Mouse (Mus musculus) limb, embryonic 13.5 days (tissue): Measurements from ENCODE around the gene Slc51a. TPM values are rescaled to one million over a fixed set of nuclear protein-coding genes. Genes with fewer than 3 reads are reported as not detected.

Experiments
- ATAC-seq: fragments of 200-750 bp; cut with Nextera tagmentation; 2 replicates; pipeline ENCODE4 v1.8.0; 2017; ENCODE audit warnings: low read depth, moderate number of reproducible peaks, moderate TSS enrichment; ENCODE audit not compliant: low FRiP score
- H3K27ac ChIP-seq: fragments of 300-500 bp; sonication (generic); 2 replicates; pipeline ENCODE4 v1.5.1; 2015; ENCODE audit warnings: inconsistent platforms, mild to moderate bottlenecking, moderate library complexity
- H3K27me3 ChIP-seq: fragments of 300-500 bp; sonication (generic); 2 replicates; pipeline ENCODE4 v1.6.1; 2015; ENCODE audit warnings: mild to moderate bottlenecking, inconsistent platforms
- H3K36me3 ChIP-seq: fragments of 300-500 bp; sonication (generic); 2 replicates; pipeline ENCODE4 v1.6.1; 2015; ENCODE audit warnings: inconsistent platforms, mild to moderate bottlenecking, moderate library complexity
- H3K4me1 ChIP-seq: fragments of 300-500 bp; sonication (generic); 2 replicates; pipeline ENCODE4 v1.6.1; 2015; ENCODE audit warnings: inconsistent platforms
- H3K4me2 ChIP-seq: fragments of 300-500 bp; sonication (generic); replicated peaks from 2 replicates; pipeline ENCODE4 v1.6.1; 2015; ENCODE audit warnings: inconsistent platforms, mild to moderate bottlenecking, moderate library complexity
- H3K4me3 ChIP-seq: fragments of 300-500 bp; sonication (generic); 2 replicates; pipeline ENCODE4 v1.5.1; 2015; ENCODE audit warnings: moderate library complexity, mild to moderate bottlenecking, inconsistent platforms
- H3K9ac ChIP-seq: fragments of 300-500 bp; sonication (generic); 2 replicates; pipeline ENCODE4 v1.6.1; 2015; ENCODE audit warnings: mild to moderate bottlenecking, inconsistent platforms
- H3K9me3 ChIP-seq: fragments of 300-500 bp; sonication (generic); 2 replicates; pipeline ENCODE4 v1.6.1; 2016; ENCODE audit warnings: inconsistent platforms
- whole genome bisulfite sequencing: fragments of 180-500 bp; shearing (Covaris S2); methylation state at CpG from one replicate; pipeline ENCODE4 v1.1.7; 2015; 5-methylcytosine and 5-hydroxymethylcytosine counted together
- polyA plus RNA-seq: library from polyadenylated mRNA; unstranded; fragments of >200 nt; fragmentation: Nextera tagmentation; extraction: Ambion mirVana; gene quantifications from 2 replicates; pipeline ENCODE4 v1.2.1, GENCODE M21; 2015

Slc51a gene
- polyA plus RNA-seq, 1 experiment from 2014 or later = 0.46 TPM

GRCm38 (mm10) chr16:32516006-32516962, 28.6 kb upstream of the Slc51a start:
- H3K4me1 ChIP-seq = peaks cover 50% of the 10 kb centered on the region
- H3K9ac ChIP-seq = peak overlapping the region; percentile 64
- no peaks in the 10 kb centered on the region for H3K9me3 ChIP-seq
- H3K4me3 ChIP-seq = peak overlapping the region; percentile 25
- ATAC-seq = peak; percentile 89
- 9% methylated on average over 21 of the region's 21 CpGs for WGBS
- H3K27me3 ChIP-seq = no peaks in the 10 kb centered on the region
- no peaks in the 10 kb centered on the region for H3K36me3 ChIP-seq
- H3K27ac ChIP-seq = peak overlapping the region; percentile 95
- peak overlapping the region; percentile 59 for H3K4me2 ChIP-seq

GRCm38 (mm10) chr16:32513948-32514347, 26.3 kb upstream of the Slc51a start:
- Histone ChIP-seq H3K4me2 (no peak overlapping the region), H3K36me3 (no peaks in the 10 kb centered on the region), H3K9ac (no peak overlapping the region), H3K9me3 (no peaks in the 10 kb centered on the region), H3K4me1 (peaks cover 61% of the 10 kb centered on the region), H3K27ac (peak overlapping the region; percentile 69; the same call in 1 of the 2 replicates), H3K27me3 (no peaks in the 10 kb centered on the region), H3K4me3 (no peak overlapping the region)
- 94% methylated on average over 6 of the region's 6 CpGs for WGBS
- ATAC-seq = no peak

DNA sequence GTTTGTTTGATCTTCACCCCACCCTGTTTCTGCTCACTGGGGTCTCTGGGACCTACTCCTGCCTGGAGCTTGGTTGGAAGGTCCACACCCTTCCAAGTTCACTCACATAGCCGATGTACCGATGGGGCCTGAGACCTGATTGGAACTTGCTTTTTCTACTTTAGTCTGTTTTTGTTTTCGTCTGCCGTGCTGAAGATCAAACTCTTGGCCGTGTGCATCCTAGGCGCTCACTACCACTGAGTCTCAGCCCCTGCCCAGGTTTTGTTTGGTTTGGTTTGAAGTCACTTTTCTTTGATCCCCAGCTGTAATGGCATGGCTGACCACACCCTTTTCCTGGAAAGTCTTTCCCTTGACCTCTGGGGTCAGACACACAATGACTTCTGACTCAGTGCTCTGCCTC, 25.7 kb upstream of the Slc51a start:
- H3K27ac ChIP-seq = peak overlapping the region; percentile 69; the same call in 1 of the 2 replicates
- H3K27me3 ChIP-seq = no peaks in the 10 kb centered on the region
- H3K36me3 ChIP-seq = no peaks in the 10 kb centered on the region
- no peak overlapping the region for H3K9ac ChIP-seq
- H3K4me2 ChIP-seq = no peak overlapping the region
- WGBS = 78% methylated on average over 6 of the region's 6 CpGs
- H3K9me3 ChIP-seq = no peaks in the 10 kb centered on the region
- H3K4me3 ChIP-seq = no peak overlapping the region
- no peak for ATAC-seq
- peaks cover 61% of the 10 kb centered on the region for H3K4me1 ChIP-seq

DNA sequence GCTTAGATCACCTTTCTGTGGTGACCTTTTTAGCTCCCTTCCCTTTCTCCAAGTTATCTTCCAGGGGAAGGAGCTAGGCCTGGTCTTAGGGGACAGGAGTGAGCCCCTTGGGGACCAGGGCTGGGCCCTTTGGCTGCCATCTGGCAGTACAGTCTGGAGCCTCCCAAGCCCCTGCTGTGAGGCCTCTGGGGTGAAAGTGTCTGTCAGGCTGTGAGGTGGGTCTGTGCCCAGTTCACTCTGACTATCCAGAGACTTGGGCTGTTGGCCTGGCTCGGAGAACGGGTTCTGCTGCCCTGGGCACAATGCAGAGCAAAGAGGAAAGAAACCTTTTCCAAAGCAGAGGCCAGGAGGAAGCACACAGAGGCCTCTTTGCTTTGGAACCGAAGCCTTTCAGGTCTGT, 25.2 kb upstream of the Slc51a start:
- Histone ChIP-seq H3K9ac (no peak overlapping the region), H3K36me3 (no peaks in the 10 kb centered on the region), H3K4me3 (no peak overlapping the region), H3K9me3 (no peaks in the 10 kb centered on the region), H3K4me1 (peaks cover 61% of the 10 kb centered on the region), H3K27ac (peak overlapping the region; percentile 69), H3K27me3 (no peaks in the 10 kb centered on the region), H3K4me2 (no peak overlapping the region)
- no peak for ATAC-seq
- WGBS = 50% methylated on average over 3 of the region's 3 CpGs

DNA sequence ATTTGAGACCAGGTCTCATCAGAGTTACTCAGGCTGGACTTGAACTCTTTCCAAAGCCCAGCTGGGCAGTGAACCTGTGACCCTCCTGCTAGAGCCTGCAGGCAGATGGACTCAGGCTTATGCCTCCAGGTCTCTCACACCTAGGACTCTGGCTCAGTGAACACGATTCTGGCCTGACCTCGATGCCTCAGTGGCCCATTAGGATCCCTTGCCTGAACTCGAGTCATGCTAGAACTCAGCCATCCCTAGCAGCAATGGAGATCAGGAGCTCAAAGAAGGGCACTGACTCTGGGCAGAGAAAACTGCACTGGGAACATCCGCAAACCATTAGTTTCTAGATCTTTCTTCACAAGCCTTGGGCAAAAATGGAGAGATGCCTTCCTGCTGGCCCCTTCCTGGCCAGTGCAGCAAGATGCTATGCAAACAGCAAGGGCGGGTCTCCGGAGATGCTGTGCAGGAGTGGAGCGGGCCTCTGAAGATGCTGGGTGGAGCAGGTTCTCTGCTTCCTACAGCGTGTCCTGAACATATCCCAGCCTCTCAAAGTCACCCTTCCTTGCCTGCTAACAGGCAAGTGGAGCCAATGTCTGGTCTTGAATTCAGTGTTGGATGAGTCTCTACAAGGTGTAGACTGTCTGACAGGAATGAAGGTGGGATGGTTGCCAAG, 24.3 kb upstream of the Slc51a start:
- no peak for ATAC-seq
- Histone ChIP-seq H3K4me2 (no peak overlapping the region), H3K27me3 (no peaks in the 10 kb centered on the region), H3K9me3 (no peaks in the 10 kb centered on the region), H3K36me3 (no peaks in the 10 kb centered on the region), H3K9ac (no peak overlapping the region), H3K4me3 (no peak overlapping the region), H3K4me1 (peaks cover 57% of the 10 kb centered on the region), H3K27ac (no peak overlapping the region; the same call in 1 of the 2 replicates)
- WGBS = 85% methylated on average over 8 of the region's 8 CpGs

DNA sequence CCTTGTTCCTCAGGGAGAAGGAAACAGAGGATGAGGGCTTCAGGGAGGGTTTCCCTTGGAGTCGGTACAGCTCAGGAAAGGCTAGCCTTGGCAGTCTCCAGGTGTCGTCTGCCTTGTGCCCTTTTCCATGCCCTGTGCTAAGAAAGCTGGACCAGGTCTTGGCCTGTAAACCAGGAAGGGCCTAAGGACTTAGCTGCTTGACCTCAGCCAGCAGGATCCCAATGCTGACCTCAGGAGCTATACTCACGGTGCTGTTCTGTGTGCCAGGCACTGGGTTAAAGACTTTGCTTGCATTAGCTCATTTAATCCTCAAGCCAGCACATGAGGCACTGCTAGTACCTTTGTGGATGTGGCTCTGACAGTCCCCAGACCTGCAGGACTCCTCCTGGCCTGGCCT, 23.7 kb upstream of the Slc51a start:
- peak overlapping the region; percentile 63; the same call in 1 of the 2 replicates for H3K27ac ChIP-seq
- H3K9me3 ChIP-seq = no peaks in the 10 kb centered on the region
- 63% methylated on average over 3 of the region's 3 CpGs for WGBS
- H3K27me3 ChIP-seq = no peaks in the 10 kb centered on the region
- no peak for ATAC-seq
- H3K9ac ChIP-seq = peak overlapping the region; percentile 39; the same call in 1 of the 2 replicates
- no peak overlapping the region for H3K4me3 ChIP-seq
- H3K4me2 ChIP-seq = no peak overlapping the region
- peaks cover 51% of the 10 kb centered on the region for H3K4me1 ChIP-seq
- H3K36me3 ChIP-seq = no peaks in the 10 kb centered on the region

GRCm38 (mm10) chr16:32510399-32511337, 23.0 kb upstream of the Slc51a start:
- 56% methylated on average over 18 of the region's 18 CpGs for WGBS
- no peaks in the 10 kb centered on the region for H3K36me3 ChIP-seq
- H3K4me2 ChIP-seq = no peak overlapping the region
- H3K27ac ChIP-seq = peak overlapping the region; percentile 63; the same call in 1 of the 2 replicates
- peaks cover 44% of the 10 kb centered on the region for H3K4me1 ChIP-seq
- H3K27me3 ChIP-seq = no peaks in the 10 kb centered on the region
- no peak for ATAC-seq
- H3K9me3 ChIP-seq = no peaks in the 10 kb centered on the region
- H3K4me3 ChIP-seq = no peak overlapping the region
- peak overlapping the region; percentile 39; the same call in 1 of the 2 replicates for H3K9ac ChIP-seq

DNA sequence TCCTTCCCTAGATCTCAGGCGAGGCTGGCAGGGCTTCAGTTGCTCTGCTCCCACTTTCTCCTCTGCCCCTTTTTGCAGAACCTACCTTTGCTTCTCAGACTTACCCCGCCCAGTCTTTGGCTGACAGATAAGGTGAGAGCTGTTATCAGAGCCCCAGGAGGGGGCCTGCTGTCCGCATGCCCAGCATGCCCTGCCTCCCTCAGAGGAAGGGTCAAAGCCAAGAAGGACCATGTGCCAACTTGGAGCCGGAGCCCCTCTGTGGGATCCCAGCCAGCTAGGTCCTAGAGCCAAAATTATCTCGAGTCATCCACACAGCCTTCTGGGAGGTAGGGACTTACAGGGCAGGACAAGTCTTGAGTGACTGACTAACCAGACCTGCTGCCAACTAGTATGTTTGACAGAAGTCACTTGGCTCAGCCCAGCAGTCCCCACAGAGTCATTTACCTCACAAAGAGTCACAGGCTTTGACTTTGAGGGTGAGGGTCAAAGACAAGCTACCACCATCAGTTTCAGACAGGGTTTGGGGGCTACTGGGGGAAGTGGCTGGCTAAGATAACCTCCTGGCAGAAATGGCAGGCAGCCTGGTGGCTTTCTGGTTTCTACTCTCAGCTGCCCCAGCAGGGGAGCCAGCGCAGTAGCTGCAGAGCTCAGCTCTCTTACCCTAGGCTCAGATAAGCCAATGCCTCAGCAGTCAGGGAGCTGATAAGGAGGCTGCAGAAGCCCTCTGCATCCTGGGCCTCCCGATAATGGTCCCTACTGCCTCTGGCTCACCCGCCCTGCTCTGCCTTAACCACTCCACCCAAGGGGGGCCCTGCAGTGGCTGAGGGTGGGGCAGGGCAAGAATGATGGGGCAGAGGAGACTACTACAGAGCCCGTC, 21.6 kb upstream of the Slc51a start:
- Histone ChIP-seq H3K27me3 (no peaks in the 10 kb centered on the region), H3K27ac (no peak overlapping the region), H3K9ac (no peak overlapping the region), H3K4me3 (no peak overlapping the region), H3K4me1 (peaks cover 37% of the 10 kb centered on the region), H3K4me2 (no peak overlapping the region), H3K36me3 (no peaks in the 10 kb centered on the region), H3K9me3 (no peaks in the 10 kb centered on the region)
- WGBS = 63% methylated on average over 9 of the region's 9 CpGs
- peak; percentile 26 for ATAC-seq

- no peak for ATAC-seq
- H3K9ac ChIP-seq = 0 out of 2 replicates have a peak overlapping the region, but pooled peaks have one; percentile 32
- 42% methylated on average over 3 of the region's 3 CpGs for WGBS
- no peaks in the 10 kb centered on the region for H3K9me3 ChIP-seq
- H3K4me3 ChIP-seq = no peak overlapping the region
- peak overlapping the region; percentile 49; the same call in 1 of the 2 replicates for H3K27ac ChIP-seq
- H3K4me2 ChIP-seq = no peak overlapping the region
- peaks cover 38% of the 10 kb centered on the region for H3K4me1 ChIP-seq
- H3K27me3 ChIP-seq = no peaks in the 10 kb centered on the region
- no peaks in the 10 kb centered on the region for H3K36me3 ChIP-seq
Observed at GRCm38 (mm10) chr16:32508506-32509065, 20.9 kb upstream of the Slc51a start.

DNA sequence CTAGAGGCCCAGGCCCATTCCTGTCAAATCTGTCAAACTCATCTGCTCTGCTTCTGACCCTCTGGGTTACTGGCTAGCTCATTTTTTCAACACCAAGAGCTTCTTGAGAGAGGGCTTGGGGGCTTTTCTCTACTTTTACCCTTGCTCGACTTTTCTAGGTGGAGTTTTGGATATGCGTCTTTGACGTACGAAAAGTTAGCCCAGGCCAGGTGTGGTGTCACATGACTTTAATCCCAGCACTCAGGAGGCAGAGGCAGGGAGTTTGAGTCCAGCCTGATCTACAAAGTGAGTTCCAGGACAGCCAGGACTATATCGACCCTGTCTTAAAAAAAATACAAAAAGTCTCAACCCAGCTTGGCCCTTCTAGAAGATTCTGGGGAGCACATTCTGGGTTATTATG, 20.4 kb upstream of the Slc51a start:
- WGBS = 82% methylated on average over 5 of the region's 5 CpGs
- Histone ChIP-seq H3K27ac (no peak overlapping the region), H3K4me1 (peaks cover 39% of the 10 kb centered on the region), H3K36me3 (no peaks in the 10 kb centered on the region), H3K4me2 (no peak overlapping the region), H3K27me3 (no peaks in the 10 kb centered on the region), H3K9ac (no peak overlapping the region), H3K4me3 (no peak overlapping the region), H3K9me3 (no peaks in the 10 kb centered on the region)
- no peak for ATAC-seq
